Mouse (Mus musculus) erythroblast, embryonic 14.5 days (primary cell): ENCODE measurements at regions not wholly inside any gene's neighbourhood (a gene's known extent, or its start where the extent isn't known, plus 50 kb on each side); places are given as distances from the start of the nearest gene placed in this dataset.

Experiments used
- GATA1 ChIP-seq: IDR thresholded peaks from 2 replicates; pipeline ENCODE4 v1.6.1; 2012; ENCODE audit warnings: low read length, inconsistent platforms, mixed read lengths
- TAL1 ChIP-seq: IDR thresholded peaks from 3 replicates; pipeline ENCODE4 v1.6.1; 2012; ENCODE audit warnings: low read length, inconsistent platforms, mixed read lengths

- TF ChIP-seq TAL1, result no peak
- TF ChIP-seq GATA1, result no peak
These were observed 336.2 kb upstream of the Zfp637 start for GRCm38 (mm10) chr6:117504771-117505170.
